Mouse (Mus musculus) thymus, adult 2 months (tissue): ENCODE measurements around the gene Slc26a8.

Experiments
- CTCF ChIP-seq: fragments of 200-500 bp; IDR thresholded peaks from 2 replicates; pipeline ENCODE4 v1.5.1; 2012; ENCODE audit warnings: mild to moderate bottlenecking, control low read depth, low read length, moderate library complexity, borderline replicate concordance; ENCODE audit not compliant: control insufficient read depth, poor library complexity, insufficient read depth; ENCODE audit errors: extremely low read depth
- POLR2A ChIP-seq: fragments of 200-500 bp; IDR thresholded peaks from 2 replicates; pipeline ENCODE4 v1.6.1; 2012; ENCODE audit warnings: mild to moderate bottlenecking, low read length, control low read depth, moderate library complexity; ENCODE audit not compliant: control insufficient read depth, poor library complexity, insufficient read depth; ENCODE audit errors: extremely low read depth

DNA sequence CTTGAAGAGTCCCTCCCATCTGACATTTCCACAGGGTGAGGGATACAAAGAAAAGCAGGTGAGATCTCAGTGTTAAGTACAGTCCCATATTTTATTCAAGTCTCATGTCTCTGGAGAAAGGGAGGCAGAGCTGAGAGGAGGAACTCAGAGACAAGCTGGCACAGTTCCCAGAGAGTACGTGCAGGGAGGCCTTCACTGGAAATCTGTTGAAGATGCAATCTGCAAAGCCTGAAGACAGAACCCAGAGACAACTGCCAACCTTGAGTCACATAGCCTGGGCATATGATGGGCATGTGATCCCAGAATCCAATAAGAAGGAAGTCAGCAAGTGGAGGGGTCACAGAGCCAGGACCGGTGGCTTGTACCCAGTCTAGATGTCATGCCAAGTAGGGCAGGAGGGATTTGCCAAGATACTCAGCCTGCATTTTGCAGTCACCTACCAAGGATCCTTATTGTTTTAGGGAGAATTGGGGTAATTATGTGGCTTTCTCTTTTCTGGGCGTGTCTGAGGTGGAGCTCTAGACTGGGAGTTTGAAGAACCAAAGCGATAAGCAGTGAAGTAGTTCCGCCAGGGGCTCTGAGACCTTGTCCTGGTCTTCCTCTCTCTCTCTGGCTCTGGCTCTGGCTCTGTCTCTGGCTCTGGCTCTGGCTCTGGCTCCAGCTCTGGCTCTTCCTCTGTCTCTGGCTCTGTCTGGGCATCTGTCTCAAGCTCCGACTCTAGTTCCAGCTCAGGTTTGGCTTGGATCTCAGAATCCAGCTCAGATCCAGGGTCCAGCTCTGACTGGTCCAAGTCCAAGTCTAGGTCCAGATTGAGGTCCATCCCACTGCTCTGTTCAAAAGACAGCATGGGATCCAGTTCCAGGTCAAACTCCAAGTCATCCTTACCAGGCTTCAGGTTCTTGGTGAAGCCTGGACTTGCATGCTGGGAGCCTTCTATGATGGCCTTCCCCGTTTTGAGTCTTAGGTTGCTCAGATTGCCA is 52.0 kb downstream of the Slc26a8 start:
- TF ChIP-seq CTCF (no peak), POLR2A (no peak)
